Mouse (Mus musculus) spleen, postnatal 36 days (tissue): Measurements from ENCODE around the gene Tmem100.

ENCODE experiments used
- DNase-seq, 2 experiments: peaks; one replicate each; pipeline ENCODE4 v3.0.0; 2022; ENCODE audit warnings: low spot score in 2 of 2, mixed read lengths in 1 of 2

Tmem100 gene

GRCm38 (mm10) chr11:90013657-90014056, 16.5 kb upstream of the Tmem100 start:
- DNase-seq: no peak

GRCm38 (mm10) chr11:90015281-90015680, 14.9 kb upstream of the Tmem100 start:
- DNase-seq: no peak

- DNase-seq: no peak
Observed at GRCm38 (mm10) chr11:90019161-90019560, 11.0 kb upstream of the Tmem100 start.

GRCm38 (mm10) chr11:90025891-90026801, 4.0 kb upstream of the Tmem100 start:
- no peak for DNase-seq

GRCm38 (mm10) chr11:90026802-90027174, 3.4 kb upstream of the Tmem100 start:
- DNase-seq: no peak

- no peak for DNase-seq
Observed at GRCm38 (mm10) chr11:90027216-90027615, 2.9 kb upstream of the Tmem100 start.

GRCm38 (mm10) chr11:90028746-90029145, 1.4 kb upstream of the Tmem100 start:
- no peak for DNase-seq

- DNase-seq: peak; percentile 19 to 34
Observed at GRCm38 (mm10) chr11:90029354-90029753, 794 bp upstream of the Tmem100 start.

- DNase-seq: peak; percentile 35 to 38
Observed at GRCm38 (mm10) chr11:90030557-90030956, 409 bp downstream of the Tmem100 start.

- no peak for DNase-seq
Observed at GRCm38 (mm10) chr11:90031076-90031475, 928 bp downstream of the Tmem100 start.

GRCm38 (mm10) chr11:90032807-90033206, 2.7 kb downstream of the Tmem100 start:
- DNase-seq: no peak

GRCm38 (mm10) chr11:90033442-90033841, 3.3 kb downstream of the Tmem100 start:
- no peak for DNase-seq

- DNase-seq: no peak
Observed at GRCm38 (mm10) chr11:90034646-90035045, 4.5 kb downstream of the Tmem100 start.

GRCm38 (mm10) chr11:90035532-90035931, 5.4 kb downstream of the Tmem100 start:
- no peak for DNase-seq

GRCm38 (mm10) chr11:90036416-90036815, 6.3 kb downstream of the Tmem100 start:
- DNase-seq: no peak

- no peak for DNase-seq
Observed at GRCm38 (mm10) chr11:90038022-90038421, 7.9 kb downstream of the Tmem100 start.

GRCm38 (mm10) chr11:90044459-90044858, 14.3 kb downstream of the Tmem100 start:
- DNase-seq: no peak

- no peak for DNase-seq
Observed at GRCm38 (mm10) chr11:90046211-90046610, 16.1 kb downstream of the Tmem100 start.

- DNase-seq: no peak
Observed at GRCm38 (mm10) chr11:90047271-90047670, 17.1 kb downstream of the Tmem100 start.

GRCm38 (mm10) chr11:90050016-90050415, 19.9 kb downstream of the Tmem100 start:
- no peak for DNase-seq

GRCm38 (mm10) chr11:90052785-90053184, 22.6 kb downstream of the Tmem100 start:
- no peak for DNase-seq

- no peak for DNase-seq
Observed at GRCm38 (mm10) chr11:90053820-90054219, 23.7 kb downstream of the Tmem100 start.

- DNase-seq: no peak
Observed at GRCm38 (mm10) chr11:90054401-90054800, 24.3 kb downstream of the Tmem100 start.

- DNase-seq: no peak
Observed at GRCm38 (mm10) chr11:90057070-90057469, 26.9 kb downstream of the Tmem100 start.
